Mouse (Mus musculus): ENCODE measurements at regions not wholly inside any gene's neighbourhood (a gene's known extent, or its start where the extent isn't known, plus 50 kb on each side); places are given as distances from the start of the nearest gene placed in this dataset.

- DNase-seq (ENCODE audit: low spot score in 2 of 2) = no peak
These were observed 194.9 kb upstream of the Lyplal1 start for GRCm38 (mm10) chr1:186312008-186312407.

GRCm38 (mm10) chr1:186307627-186308026, 190.5 kb upstream of the Lyplal1 start:
- DNase-seq (ENCODE audit: low spot score in 2 of 2) = no peak

- DNase-seq (ENCODE audit: low spot score in 2 of 2) = no peak
These were observed 180.4 kb upstream of the Lyplal1 start for GRCm38 (mm10) chr1:186297464-186297863.

GRCm38 (mm10) chr1:186295201-186295600, 178.1 kb upstream of the Lyplal1 start:
- no peak for DNase-seq (ENCODE audit: low spot score in 2 of 2)

- no peak for DNase-seq (ENCODE audit: low spot score in 2 of 2)
These were observed 177.5 kb upstream of the Lyplal1 start for GRCm38 (mm10) chr1:186294635-186295034.

GRCm38 (mm10) chr1:186289117-186289516, 172.0 kb upstream of the Lyplal1 start:
- no peak for DNase-seq (ENCODE audit: low spot score in 2 of 2)

- no peak for DNase-seq (ENCODE audit: low spot score in 2 of 2)
These were observed 170.7 kb upstream of the Lyplal1 start for GRCm38 (mm10) chr1:186287831-186288230.

- no peak for DNase-seq (ENCODE audit: low spot score in 2 of 2)
These were observed 169.3 kb upstream of the Lyplal1 start for GRCm38 (mm10) chr1:186286401-186286800.

- no peak for DNase-seq (ENCODE audit: low spot score in 2 of 2)
These were observed 161.0 kb upstream of the Lyplal1 start for GRCm38 (mm10) chr1:186277981-186278634.

GRCm38 (mm10) chr1:186271436-186271835, 154.3 kb upstream of the Lyplal1 start:
- no peak for DNase-seq (ENCODE audit: low spot score in 2 of 2)

GRCm38 (mm10) chr1:186267317-186267716, 150.2 kb upstream of the Lyplal1 start:
- DNase-seq (ENCODE audit: low spot score in 2 of 2) = no peak

- DNase-seq (ENCODE audit: low spot score in 2 of 2) = no peak
These were observed 147.5 kb upstream of the Lyplal1 start for GRCm38 (mm10) chr1:186264639-186265038.

- no peak for DNase-seq (ENCODE audit: low spot score in 2 of 2)
These were observed 146.8 kb upstream of the Lyplal1 start for GRCm38 (mm10) chr1:186263955-186264354.

- no peak for DNase-seq (ENCODE audit: low spot score in 2 of 2)
These were observed 146.1 kb upstream of the Lyplal1 start for GRCm38 (mm10) chr1:186263196-186263595.

- DNase-seq (ENCODE audit: low spot score in 2 of 2) = no peak
These were observed 144.9 kb upstream of the Lyplal1 start for GRCm38 (mm10) chr1:186262040-186262439.

- peak; percentile 25 to 46 for DNase-seq (ENCODE audit: low spot score in 2 of 2)
These were observed 144.3 kb upstream of the Lyplal1 start for GRCm38 (mm10) chr1:186261326-186261833.

- DNase-seq (ENCODE audit: low spot score in 2 of 2) = no peak
These were observed 140.5 kb upstream of the Lyplal1 start for GRCm38 (mm10) chr1:186257611-186258010.

GRCm38 (mm10) chr1:186255476-186256080, 138.5 kb upstream of the Lyplal1 start:
- DNase-seq (ENCODE audit: low spot score in 2 of 2) = no peak

- no peak for DNase-seq (ENCODE audit: low spot score in 2 of 2)
These were observed 137.4 kb upstream of the Lyplal1 start for GRCm38 (mm10) chr1:186254500-186254899.

- DNase-seq (ENCODE audit: low spot score in 2 of 2) = no peak
These were observed 135.4 kb upstream of the Lyplal1 start for GRCm38 (mm10) chr1:186252551-186252950.

GRCm38 (mm10) chr1:186250316-186250715, 133.2 kb upstream of the Lyplal1 start:
- no peak for DNase-seq (ENCODE audit: low spot score in 2 of 2)

- no peak for DNase-seq (ENCODE audit: low spot score in 2 of 2)
These were observed 132.1 kb upstream of the Lyplal1 start for GRCm38 (mm10) chr1:186249214-186249613.

Measured in adrenal gland, postnatal 4 days (tissue).